Mouse (Mus musculus) kidney, embryonic 14.5 days (tissue): ENCODE measurements at regions not wholly inside any gene's neighbourhood (a gene's known extent, or its start where the extent isn't known, plus 50 kb on each side); places are given as distances from the start of the nearest gene placed in this dataset.

Experiments used
- ATAC-seq: fragments of 200-750 bp; cut with Nextera tagmentation; 2 replicates; pipeline ENCODE4 v1.8.0; 2017; ENCODE audit warnings: moderate number of reproducible peaks, mild to moderate bottlenecking, moderate TSS enrichment, moderate library complexity; ENCODE audit not compliant: low FRiP score, low TSS enrichment
- H3K27ac ChIP-seq: fragments of 300-500 bp; sonication (generic); 2 replicates; pipeline ENCODE4 v1.5.1; 2014; ENCODE audit warnings: low read depth, mild to moderate bottlenecking, low read length, moderate library complexity, mixed read lengths
- H3K27me3 ChIP-seq: fragments of 300-500 bp; sonication (generic); 2 replicates; pipeline ENCODE4 v1.6.1; 2014; ENCODE audit warnings: mild to moderate bottlenecking, low read length; ENCODE audit not compliant: control insufficient read depth, insufficient read depth
- H3K36me3 ChIP-seq: fragments of 300-500 bp; sonication (generic); 2 replicates; pipeline ENCODE4 v1.6.1; 2014; ENCODE audit warnings: low read length, mixed read lengths; ENCODE audit not compliant: control insufficient read depth, insufficient read depth
- H3K4me1 ChIP-seq: fragments of 300-500 bp; sonication (generic); 2 replicates; pipeline ENCODE4 v1.6.1; 2014; ENCODE audit warnings: low read length, mixed read lengths; ENCODE audit not compliant: control insufficient read depth, insufficient read depth
- H3K4me2 ChIP-seq: fragments of 300-500 bp; sonication (generic); replicated peaks from 2 replicates; pipeline ENCODE4 v1.6.1; 2014; ENCODE audit warnings: low read depth, mild to moderate bottlenecking, low read length
- H3K4me3 ChIP-seq: fragments of 300-500 bp; sonication (generic); 2 replicates; pipeline ENCODE4 v1.5.1; 2014; ENCODE audit warnings: mild to moderate bottlenecking, low read length
- H3K9ac ChIP-seq: fragments of 300-500 bp; sonication (generic); 2 replicates; pipeline ENCODE4 v1.6.1; 2014; ENCODE audit warnings: low read depth, mild to moderate bottlenecking, low read length, moderate library complexity
- H3K9me3 ChIP-seq: fragments of 300-500 bp; sonication (generic); 2 replicates; pipeline ENCODE4 v1.6.1; 2016; ENCODE audit warnings: low read length; ENCODE audit not compliant: control insufficient read depth
- WGBS: fragments of 180-500 bp; shearing (Covaris S2); extraction: QIAGEN DNeasy Blood & Tissue Kit; methylation state at CpG from one replicate; pipeline ENCODE4 v1.1.7; 2014; 5-methylcytosine and 5-hydroxymethylcytosine counted together

GRCm38 (mm10) chr9:91798171-91798836 lies 394.4 kb upstream of the Plscr5 start:
- Histone ChIP-seq H3K4me3 (no peak overlapping the region), H3K4me2 (no peak overlapping the region), H3K9me3 (no peaks in the 10 kb centered on the region), H3K9ac (no peak overlapping the region), H3K4me1 (no peaks in the 10 kb centered on the region), H3K27ac (no peak overlapping the region), H3K27me3 (no peaks in the 10 kb centered on the region), H3K36me3 (no peaks in the 10 kb centered on the region)
- 93% methylated on average over 10 of the region's 10 CpGs for WGBS
- no peak for ATAC-seq

- Histone ChIP-seq H3K36me3 (no peaks in the 10 kb centered on the region), H3K9me3 (no peaks in the 10 kb centered on the region), H3K27me3 (no peaks in the 10 kb centered on the region), H3K4me2 (no peak overlapping the region), H3K9ac (no peak overlapping the region), H3K27ac (no peak overlapping the region), H3K4me1 (no peaks in the 10 kb centered on the region), H3K4me3 (no peak overlapping the region)
- ATAC-seq = no peak
- 83% methylated on average over 4 of the region's 4 CpGs for WGBS
These were observed 395.8 kb upstream of the Plscr5 start for GRCm38 (mm10) chr9:91796976-91797375.

GRCm38 (mm10) chr9:91752935-91753334 lies 387.3 kb upstream of the Zic1 start:
- Histone ChIP-seq H3K9me3 (no peaks in the 10 kb centered on the region), H3K36me3 (no peaks in the 10 kb centered on the region), H3K27me3 (no peaks in the 10 kb centered on the region), H3K4me3 (no peak overlapping the region), H3K4me2 (no peak overlapping the region), H3K27ac (no peak overlapping the region), H3K9ac (no peak overlapping the region), H3K4me1 (no peaks in the 10 kb centered on the region)
- WGBS = 27% methylated on average over 1 of the region's 1 CpGs
- ATAC-seq = peak; percentile 78; the same call in 1 of the 2 replicates

- no peak overlapping the region for H3K4me3 ChIP-seq
- no peak overlapping the region for H3K27ac ChIP-seq
- H3K9me3 ChIP-seq = no peaks in the 10 kb centered on the region
- 64% methylated on average over 5 of the region's 5 CpGs for WGBS
- ATAC-seq = no peak
- no peaks in the 10 kb centered on the region for H3K27me3 ChIP-seq
- H3K4me2 ChIP-seq = no peak overlapping the region
- H3K4me1 ChIP-seq = no peaks in the 10 kb centered on the region
- no peak overlapping the region for H3K9ac ChIP-seq
- H3K36me3 ChIP-seq = no peaks in the 10 kb centered on the region
These were observed 345.5 kb upstream of the Zic1 start for GRCm38 (mm10) chr9:91711106-91711505.

- Histone ChIP-seq H3K27ac (no peak overlapping the region), H3K4me1 (no peaks in the 10 kb centered on the region), H3K36me3 (no peaks in the 10 kb centered on the region), H3K27me3 (no peaks in the 10 kb centered on the region), H3K9me3 (no peaks in the 10 kb centered on the region), H3K4me3 (no peak overlapping the region), H3K4me2 (no peak overlapping the region), H3K9ac (no peak overlapping the region)
- WGBS = 47% methylated on average over 6 of the region's 6 CpGs
- ATAC-seq = no peak
These were observed 315.2 kb upstream of the Zic1 start for GRCm38 (mm10) chr9:91680859-91681258.

- no peaks in the 10 kb centered on the region for H3K4me1 ChIP-seq
These were observed 301.1 kb upstream of the Zic1 start for GRCm38 (mm10) chr9:91666667-91667066.

GRCm38 (mm10) chr9:91660089-91660488 lies 294.5 kb upstream of the Zic1 start:
- H3K9ac ChIP-seq = no peak overlapping the region
- WGBS = 69% methylated on average over 2 of the region's 2 CpGs
- no peaks in the 10 kb centered on the region for H3K36me3 ChIP-seq
- ATAC-seq = no peak
- H3K9me3 ChIP-seq = no peaks in the 10 kb centered on the region
- no peaks in the 10 kb centered on the region for H3K4me1 ChIP-seq
- no peak overlapping the region for H3K27ac ChIP-seq
- H3K4me2 ChIP-seq = no peak overlapping the region
- no peak overlapping the region for H3K4me3 ChIP-seq
- no peaks in the 10 kb centered on the region for H3K27me3 ChIP-seq

More at GRCm38 (mm10) chr9:91666667-91667066, 301.1 kb upstream of the Zic1 start:
- no peak overlapping the region for H3K4me2 ChIP-seq
- WGBS = 63% methylated on average over 1 of the region's 1 CpGs
- ATAC-seq = no peak
- H3K36me3 ChIP-seq = no peaks in the 10 kb centered on the region
- no peaks in the 10 kb centered on the region for H3K27me3 ChIP-seq
- no peaks in the 10 kb centered on the region for H3K9me3 ChIP-seq
- no peak overlapping the region for H3K4me3 ChIP-seq
- H3K27ac ChIP-seq = no peak overlapping the region
- H3K9ac ChIP-seq = no peak overlapping the region

GRCm38 (mm10) chr9:91654071-91654470 lies 288.5 kb upstream of the Zic1 start:
- no peak overlapping the region for H3K27ac ChIP-seq
- H3K9me3 ChIP-seq = no peaks in the 10 kb centered on the region
- no peaks in the 10 kb centered on the region for H3K4me1 ChIP-seq
- H3K4me3 ChIP-seq = no peak overlapping the region
- WGBS = 50% methylated on average over 4 of the region's 4 CpGs
- H3K9ac ChIP-seq = no peak overlapping the region
- H3K4me2 ChIP-seq = no peak overlapping the region
- no peaks in the 10 kb centered on the region for H3K27me3 ChIP-seq
- H3K36me3 ChIP-seq = no peaks in the 10 kb centered on the region
- no peak for ATAC-seq

- Histone ChIP-seq H3K4me1 (no peaks in the 10 kb centered on the region), H3K27ac (no peak overlapping the region), H3K9me3 (no peaks in the 10 kb centered on the region), H3K4me3 (no peak overlapping the region), H3K9ac (no peak overlapping the region), H3K4me2 (no peak overlapping the region), H3K36me3 (no peaks in the 10 kb centered on the region), H3K27me3 (no peaks in the 10 kb centered on the region)
- ATAC-seq = no peak
- WGBS = 75% methylated on average over 8 of the region's 8 CpGs
These were observed 286.9 kb upstream of the Zic1 start for GRCm38 (mm10) chr9:91652384-91653100.
